Mouse (Mus musculus): ENCODE measurements around the gene Cd22.

DNA sequence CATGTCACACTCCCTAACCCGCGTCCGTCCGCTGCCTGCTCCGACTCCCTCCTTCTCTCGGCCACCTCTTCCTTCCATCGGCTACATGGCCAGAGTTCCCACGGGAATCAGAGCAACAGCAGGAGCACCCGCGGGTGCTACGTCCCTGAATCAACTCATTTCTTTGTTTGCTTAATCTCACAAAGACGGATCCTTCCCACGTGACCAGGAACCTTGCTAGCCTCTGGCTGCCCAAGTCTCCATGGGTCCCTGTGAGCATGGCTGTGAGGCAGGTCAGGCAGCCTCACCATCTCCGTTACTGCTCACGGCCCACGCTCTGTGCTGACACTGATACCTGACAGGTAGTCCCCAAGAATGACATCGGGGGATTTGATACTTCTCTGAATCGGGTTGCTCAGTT, 56.5 kb downstream of the Cd22 start, which contains the start of gene Ffar2:
- TF ChIP-seq CTCF (IDR thresholded peaks at IDR 0.05; ENCODE audit: low read depth, low read length), result no peak
- no peak for TF ChIP-seq EP300 (IDR thresholded peaks at IDR 0.05; ENCODE audit: insufficient read depth, low read depth, low read length)

Measured in ES-Bruce4 (cell line).